In genomic region chr19:3564309-3564708, GRCm38 (mm10) we compare ENCODE assay signal across 11 mouse cellular contexts. TPM values are rescaled to one million over a fixed set of nuclear protein-coding genes. Genes with fewer than 3 reads are reported as not detected.
DNase-seq lines count a peak whose midpoint lies in the region; ATAC-seq and TF ChIP-seq lines count a peak whose summit lies in the region.
"Had no signal": no experiment of that assay in that cellular context is flagged by ENCODE, and none has a peak within 500 bp of the region (broad histone marks: within the 10 kb centered on the region; RNA-seq: fewer than 3 reads in every experiment).

No protein-coding gene starts in this region.

- DNase-seq in kidney, postnatal 0 days (ENCODE audit: low spot score): peak; percentile 22
- DNase-seq in gastrocnemius, postnatal 10 days: peak; percentile 59
- peak; percentile 78 for DNase-seq in lung, postnatal 10 days
- DNase-seq in cerebellum, postnatal 36 days: no peak
- DNase-seq: forebrain, postnatal 0 days; liver, embryonic 13.5 days had no signal

- ATAC-seq in kidney, postnatal 0 days (replicated peaks; ENCODE audit: low FRiP score, low read depth): no peak
- ATAC-seq in kidney, embryonic 15.5 days (replicated peaks; ENCODE audit: low FRiP score): no peak
- peak; percentile 77 for ATAC-seq in heart, embryonic 14.5 days (ENCODE audit: insufficient number of reproducible peaks, insufficient read depth, low FRiP score, low read depth)
- ATAC-seq in megakaryocyte, adult 5-6 weeks (ENCODE audit: poor library complexity, severe bottlenecking): no peak
- ATAC-seq in liver, embryonic 12.5 days: no peak
- ATAC-seq: forebrain, postnatal 0 days had no signal

- H3K9ac ChIP-seq in kidney, postnatal 0 days (ENCODE audit: low read depth, low read length): no peak overlapping the region
- no peak overlapping the region for H3K9ac ChIP-seq in kidney, embryonic 15.5 days
- peak overlapping the region; percentile 23; the same call in 1 of the 2 replicates for H3K9ac ChIP-seq in heart, embryonic 14.5 days (ENCODE audit: low read length)
- H3K9ac ChIP-seq in liver, embryonic 12.5 days: no peak overlapping the region
- H3K9ac ChIP-seq: forebrain, postnatal 0 days; hindbrain, embryonic 12.5 days; liver, embryonic 13.5 days had no signal

- 78% methylated on average over 3 of the region's 3 CpGs for WGBS in kidney, postnatal 0 days
- WGBS in kidney, embryonic 15.5 days: 85% methylated on average over 3 of the region's 3 CpGs
- 14% methylated on average over 3 of the region's 3 CpGs for WGBS in heart, embryonic 14.5 days
- WGBS in liver, embryonic 12.5 days (ENCODE audit: insufficient replicate concordance): 77% methylated on average over 3 of the region's 3 CpGs

- H3K4me2 ChIP-seq in kidney, postnatal 0 days (ENCODE audit: low read length): no peak overlapping the region
- H3K4me2 ChIP-seq in kidney, embryonic 15.5 days: no peak overlapping the region
- H3K4me2 ChIP-seq in heart, embryonic 14.5 days (ENCODE audit: low read length): peak overlapping the region; percentile 51
- no peak overlapping the region for H3K4me2 ChIP-seq in liver, embryonic 12.5 days
- H3K4me2 ChIP-seq: hindbrain, embryonic 12.5 days; liver, embryonic 13.5 days had no signal

- TF ChIP-seq CTCF in kidney, postnatal 0 days (IDR thresholded peaks at IDR 0.05; ENCODE audit: low read depth): no peak

- H3K27ac ChIP-seq in kidney, postnatal 0 days: no peak overlapping the region
- H3K27ac ChIP-seq in kidney, embryonic 15.5 days: no peak overlapping the region
- H3K27ac ChIP-seq in heart, embryonic 14.5 days (replicated peaks in 1 of 2; ENCODE audit: control insufficient read depth in 1 of 2, insufficient read depth in 1 of 2, low read depth in 2 of 2, low read length in 2 of 2): peak overlapping the region; percentile 70 to 77
- no peak overlapping the region for H3K27ac ChIP-seq in liver, embryonic 12.5 days
- H3K27ac ChIP-seq: hindbrain, embryonic 12.5 days; liver, embryonic 13.5 days had no signal

- no peaks in the 10 kb centered on the region for H3K36me3 ChIP-seq in kidney, postnatal 0 days (ENCODE audit: insufficient read depth, low read length)
- peaks cover 17% of the 10 kb centered on the region for H3K36me3 ChIP-seq in kidney, embryonic 15.5 days
- 0 out of 2 replicates have a peak, but pooled peaks cover 4% of the 10 kb centered on the region for H3K36me3 ChIP-seq in heart, embryonic 14.5 days (ENCODE audit: control insufficient read depth, insufficient read depth, low read length)
- H3K36me3 ChIP-seq in liver, embryonic 12.5 days: peaks cover 32% of the 10 kb centered on the region

- H3K27me3 ChIP-seq in kidney, postnatal 0 days (ENCODE audit: insufficient read depth, low read length): no peaks in the 10 kb centered on the region
- no peaks in the 10 kb centered on the region for H3K27me3 ChIP-seq in kidney, embryonic 15.5 days
- H3K27me3 ChIP-seq in heart, embryonic 14.5 days (ENCODE audit: control insufficient read depth, insufficient read depth, low read length): no peaks in the 10 kb centered on the region
- no peaks in the 10 kb centered on the region for H3K27me3 ChIP-seq in liver, embryonic 12.5 days (replicated peaks)
- H3K27me3 ChIP-seq: hindbrain, embryonic 12.5 days; liver, embryonic 13.5 days had no signal

- no peak overlapping the region for H3K4me3 ChIP-seq in kidney, postnatal 0 days (replicated peaks; ENCODE audit: low read depth, low read length)
- H3K4me3 ChIP-seq in kidney, embryonic 15.5 days (replicated peaks): no peak overlapping the region
- no peak overlapping the region for H3K4me3 ChIP-seq in heart, embryonic 14.5 days (ENCODE audit: control insufficient read depth in 1 of 2, insufficient read depth in 1 of 2, low read depth in 1 of 2, low read length in 2 of 2)
- no peak overlapping the region for H3K4me3 ChIP-seq in liver, embryonic 12.5 days
- H3K4me3 ChIP-seq: hindbrain, embryonic 12.5 days; liver, embryonic 13.5 days had no signal

- peaks cover 4% of the 10 kb centered on the region; the same call in 1 of the 2 replicates for H3K4me1 ChIP-seq in kidney, postnatal 0 days (replicated peaks; ENCODE audit: insufficient read depth, low read length)
- H3K4me1 ChIP-seq in kidney, embryonic 15.5 days: 0 out of 2 replicates have a peak, but pooled peaks cover 10% of the 10 kb centered on the region
- peaks cover 10 to 52% of the 10 kb centered on the region in 2 experiments; a peak in 3 of 4 replicates for H3K4me1 ChIP-seq in heart, embryonic 14.5 days (ENCODE audit: control insufficient read depth in 2 of 2, insufficient read depth in 2 of 2, low read length in 2 of 2)
- H3K4me1 ChIP-seq in liver, embryonic 12.5 days: peaks cover 48% of the 10 kb centered on the region
- H3K4me1 ChIP-seq: hindbrain, embryonic 12.5 days had no signal

- no peaks in the 10 kb centered on the region for H3K9me3 ChIP-seq in kidney, postnatal 0 days (replicated peaks; ENCODE audit: low read length)
- H3K9me3 ChIP-seq in kidney, embryonic 15.5 days (replicated peaks): peaks cover under 1% of the 10 kb centered on the region
- H3K9me3 ChIP-seq in heart, embryonic 14.5 days (ENCODE audit: control insufficient read depth, low read length): no peaks in the 10 kb centered on the region
- no peaks in the 10 kb centered on the region for H3K9me3 ChIP-seq in liver, embryonic 12.5 days (replicated peaks)
- H3K9me3 ChIP-seq: liver, embryonic 13.5 days had no signal

RNA-seq across cellular contexts. Expression of gene Ppp6r3, which starts 11.2 kb away (rescaled TPM):
- polyA plus RNA-seq in kidney, postnatal 0 days (2015; fragmentation: Nextera tagmentation; extraction: Ambion mirVana): 37.9 and 42.2 TPM in 2 replicates
- 62.1 and 66.9 TPM in 2 replicates for polyA plus RNA-seq in kidney, embryonic 15.5 days (2015; fragmentation: Nextera tagmentation; extraction: Ambion mirVana)
- 10 to 100 TPM; 58.2 to 68.7 TPM for total RNA-seq in gastrocnemius, postnatal 10 days (2021)
- polyA plus RNA-seq in heart, embryonic 14.5 days (2014; fragmentation: Nextera tagmentation; extraction: Ambion mirVana): 55.6 and 62.2 TPM in 2 replicates
- 77.7 and 92.8 TPM in 2 replicates for total RNA-seq in megakaryocyte, adult 5-6 weeks (2015)
- total RNA-seq in megakaryocyte, adult 5-6 weeks (2017): 87.2 and 94.5 TPM in 2 replicates
- 35.8 and 37.3 TPM in 2 replicates for polyA plus RNA-seq in liver, embryonic 12.5 days (2016; fragmentation: Nextera tagmentation; extraction: Ambion mirVana)

Comparison
In these comparisons a context has a peak if more than half of its experiments do, and no peak if none do; other contexts are left out.
1. DNase-seq: peak in kidney, postnatal 0 days (single experiment), gastrocnemius, postnatal 10 days (single experiment) and lung, postnatal 10 days (single experiment); none in cerebellum, postnatal 36 days (0 of 2).
2. H3K27ac ChIP-seq: peak in heart, embryonic 14.5 days (2 of 2); none in kidney, postnatal 0 days (single experiment), kidney, embryonic 15.5 days (single experiment) and liver, embryonic 12.5 days (single experiment).